Mouse (Mus musculus): ENCODE results near the gene Gm10799.
"Not testable (repeated sequence)": the region's sequence is repeated elsewhere in the genome, so short reads cannot be mapped to it uniquely, and the experiment has no call there.

Gene Gm10799

DNA sequence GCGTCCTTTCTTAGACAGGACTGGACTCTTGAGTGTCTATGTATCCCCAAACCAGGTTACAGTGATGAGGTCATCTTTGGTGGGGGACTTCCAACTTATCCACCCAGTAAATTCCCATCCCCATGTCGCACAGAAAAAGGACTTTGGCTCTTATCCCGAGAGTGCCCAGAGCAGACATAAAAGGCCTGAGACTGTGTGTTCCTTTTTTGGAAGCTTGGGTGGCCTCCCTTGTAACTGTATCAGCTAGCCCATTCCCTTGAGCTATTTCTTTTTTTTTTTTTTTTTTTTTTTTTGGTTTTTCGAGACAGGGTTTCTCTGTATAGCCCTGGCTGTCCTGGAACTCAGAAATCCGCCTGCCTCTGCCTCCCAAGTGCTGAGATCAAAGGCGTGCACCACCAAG, 2.8 kb downstream of the Gm10799 start, which contains the start of gene Gm10912:
Gm10912 (plus strand) TSS at position 301 of the 400 bp plus-strand sequence.
- not testable (repeated sequence) for DNase-seq (ENCODE audit: low read depth, low spot score)

DNA sequence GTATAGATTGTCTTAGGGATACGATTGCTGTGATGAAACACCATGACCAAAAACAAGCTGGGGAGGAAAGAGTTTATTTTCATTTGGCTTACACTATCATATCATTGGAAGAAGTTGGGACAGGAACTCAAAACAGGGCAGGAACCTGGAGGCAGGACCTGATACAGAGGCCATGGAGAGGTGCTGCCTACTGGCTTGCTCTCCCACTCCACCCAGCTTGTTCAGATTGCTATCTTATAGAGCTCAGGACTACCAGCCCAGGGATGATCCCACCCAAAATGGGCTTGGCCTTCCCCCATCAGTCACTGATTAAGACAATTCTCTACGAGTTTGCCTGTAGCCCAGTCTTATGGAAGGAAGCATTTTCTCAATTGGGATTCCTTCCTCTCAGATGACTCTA, 4.2 kb downstream of the Gm10799 start:
- no peak for DNase-seq (ENCODE audit: low read depth, low spot score)

DNA sequence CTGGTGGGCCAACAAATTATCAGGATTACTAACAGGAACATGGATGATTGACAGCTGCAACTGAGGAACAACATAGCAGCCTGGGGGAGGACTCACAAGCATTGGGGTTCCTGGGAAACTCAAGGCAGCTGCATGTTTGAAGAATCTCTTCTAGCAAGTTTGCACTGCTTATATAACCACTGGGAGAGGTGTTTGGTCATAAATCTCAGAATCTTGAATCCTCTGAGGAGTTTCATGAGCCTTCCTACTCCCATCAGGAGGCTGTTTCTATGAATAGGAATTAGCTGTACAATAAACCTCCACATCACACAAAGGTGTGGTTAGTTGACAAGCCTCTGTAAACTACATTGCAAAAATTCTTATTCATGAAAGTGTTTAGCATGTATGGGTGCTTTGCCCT, 5.7 kb downstream of the Gm10799 start:
- DNase-seq (ENCODE audit: low read depth, low spot score) = no peak

DNA sequence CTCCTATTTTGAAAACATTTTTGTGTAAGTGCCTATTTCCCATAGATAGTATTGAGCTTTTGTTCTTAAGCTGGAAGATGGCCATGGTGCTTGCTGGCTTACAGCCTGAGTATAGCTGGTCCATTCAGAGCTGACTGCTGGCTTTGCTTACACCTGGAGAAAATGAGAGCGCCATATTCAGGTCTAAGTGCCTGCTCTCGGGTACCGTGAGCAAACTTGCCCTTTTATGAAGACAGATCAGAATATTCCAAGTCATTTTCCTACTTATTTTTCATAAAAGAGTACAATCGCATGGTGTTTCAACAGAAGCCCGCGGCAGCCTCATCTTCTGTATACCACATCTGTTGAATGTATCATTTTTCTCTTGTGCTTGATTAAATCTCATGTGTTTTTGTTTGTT, 7.4 kb downstream of the Gm10799 start:
- DNase-seq (ENCODE audit: low read depth, low spot score) = no peak

DNA sequence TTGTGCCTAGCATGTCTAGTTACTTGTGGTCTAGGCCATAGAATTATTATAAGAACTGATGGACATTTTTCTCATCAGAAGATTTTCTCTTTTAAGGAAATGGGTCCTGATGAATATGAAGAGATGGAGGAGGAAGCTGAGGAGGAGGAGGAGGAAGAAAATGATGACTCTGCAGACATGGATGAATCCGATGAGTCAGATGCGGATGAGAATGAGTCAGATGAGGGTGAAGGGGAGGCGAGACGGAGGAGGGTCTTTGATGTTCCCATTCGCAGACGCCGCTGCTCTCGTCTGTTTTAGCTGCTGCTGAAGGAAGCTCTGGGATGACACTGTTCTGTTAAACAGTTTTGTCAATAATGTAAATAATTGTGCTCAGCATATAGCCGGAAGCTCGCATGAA, 8.6 kb downstream of the Gm10799 start:
- no peak for DNase-seq (ENCODE audit: low read depth, low spot score)

DNA sequence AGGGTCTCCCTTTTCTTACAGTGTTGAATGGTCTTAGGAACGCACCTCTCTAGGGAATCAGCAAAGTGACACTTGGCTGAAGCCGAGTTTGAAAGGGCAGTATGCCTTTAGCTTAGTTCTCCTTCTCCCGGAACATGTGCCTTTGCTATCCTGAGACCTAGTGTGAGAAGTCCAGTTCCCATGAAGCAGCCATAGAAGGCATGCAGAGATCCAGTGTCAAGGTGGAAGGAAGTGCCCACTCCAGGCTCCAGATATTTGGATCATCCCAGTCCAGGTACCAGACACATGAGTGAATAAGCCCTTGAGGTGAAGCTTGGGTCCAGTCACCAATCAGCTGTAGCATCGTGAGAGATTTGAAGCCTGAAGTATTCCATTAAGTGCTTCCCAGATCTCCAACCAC, 9.4 kb downstream of the Gm10799 start:
- DNase-seq (ENCODE audit: low read depth, low spot score) = no peak

DNA sequence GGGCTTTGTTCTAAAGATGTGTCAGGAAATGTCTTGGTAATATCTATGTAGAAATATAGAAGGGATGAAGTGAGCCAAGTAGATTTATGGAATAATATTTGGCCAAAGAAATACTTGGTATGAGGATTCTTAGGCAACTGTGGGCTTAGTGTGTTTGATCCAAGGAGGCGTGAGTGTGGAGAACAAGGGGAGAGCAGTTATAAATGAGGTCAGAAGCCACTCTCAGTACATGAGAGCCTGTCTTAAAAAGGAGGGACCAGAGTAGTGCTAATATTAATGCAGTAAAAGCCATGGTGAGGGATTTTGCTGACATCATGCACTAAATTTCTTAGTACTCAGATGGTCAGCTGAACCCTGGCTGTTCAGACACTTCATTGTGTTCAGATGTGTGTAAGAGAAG, 10.0 kb downstream of the Gm10799 start:
- no peak for DNase-seq (ENCODE audit: low read depth, low spot score)

DNA sequence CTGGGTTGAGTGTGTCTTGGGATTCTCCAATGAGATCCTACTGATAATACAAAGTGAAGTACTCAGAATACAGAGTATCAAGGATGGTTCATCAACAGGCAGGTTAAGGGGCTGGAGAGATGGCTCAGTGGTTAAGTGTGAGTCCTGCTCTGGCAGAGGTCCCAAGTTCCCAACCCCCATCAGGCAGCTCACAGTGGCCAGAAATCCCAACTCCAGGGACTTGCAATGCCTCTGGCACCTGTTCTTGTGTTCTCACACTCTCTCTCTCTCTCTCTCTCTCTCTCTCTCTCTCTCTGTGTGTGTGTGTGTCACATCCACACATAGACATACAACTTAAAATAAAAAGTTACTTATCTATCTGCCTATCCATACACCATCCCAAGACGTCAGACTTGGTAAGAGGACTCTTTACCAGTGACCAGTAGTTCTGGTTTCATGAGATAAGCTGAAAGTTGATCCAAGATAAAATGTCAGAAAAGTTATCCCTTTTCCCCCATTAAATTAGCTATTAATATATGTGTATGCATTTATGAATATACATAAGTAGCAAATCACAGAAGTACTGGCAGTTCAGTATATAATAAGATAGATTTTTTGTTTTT, 23.8 kb downstream of the Gm10799 start:
- DNase-seq (ENCODE audit: low read depth, low spot score) = no peak

DNA sequence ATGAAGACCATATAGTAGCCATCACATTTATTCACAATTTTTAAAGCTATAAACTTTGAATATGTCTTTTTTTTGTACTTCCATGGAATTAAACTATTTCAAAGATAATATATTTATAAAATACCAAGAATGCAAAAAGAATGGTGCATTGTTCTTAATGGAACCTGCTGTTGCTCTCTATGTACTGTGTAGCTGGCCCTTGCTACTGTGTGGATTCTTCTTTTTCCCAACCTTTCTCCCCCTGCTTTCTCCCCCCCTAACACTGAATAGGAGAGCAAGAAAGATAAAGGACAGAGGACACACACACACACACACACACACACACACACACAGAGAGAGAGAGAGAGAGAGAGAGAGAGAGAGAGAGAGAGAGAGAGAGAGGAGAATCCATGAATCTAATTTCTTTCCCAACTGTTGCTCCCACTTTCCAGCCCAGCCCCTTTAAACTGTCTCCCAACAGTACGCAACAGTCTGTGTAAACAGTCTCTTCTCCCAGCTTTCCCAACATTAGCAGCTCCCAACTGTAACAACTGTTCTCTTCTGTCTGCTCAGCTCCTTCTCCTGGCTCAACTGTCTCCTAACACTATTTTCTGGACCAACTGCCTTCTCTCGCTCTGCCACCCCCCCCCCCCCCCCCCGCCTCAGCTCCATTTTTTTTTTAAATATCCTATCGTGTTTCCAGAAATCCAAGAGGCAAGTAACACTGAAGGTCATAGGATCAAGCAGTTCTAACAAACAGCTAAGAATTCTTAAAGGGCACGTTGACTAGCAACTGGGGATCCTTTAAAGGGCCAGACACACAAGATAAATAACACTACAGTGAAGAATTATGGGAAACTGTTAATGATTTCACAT, 24.5 kb downstream of the Gm10799 start:
- no peak for DNase-seq (ENCODE audit: low read depth, low spot score)

DNA sequence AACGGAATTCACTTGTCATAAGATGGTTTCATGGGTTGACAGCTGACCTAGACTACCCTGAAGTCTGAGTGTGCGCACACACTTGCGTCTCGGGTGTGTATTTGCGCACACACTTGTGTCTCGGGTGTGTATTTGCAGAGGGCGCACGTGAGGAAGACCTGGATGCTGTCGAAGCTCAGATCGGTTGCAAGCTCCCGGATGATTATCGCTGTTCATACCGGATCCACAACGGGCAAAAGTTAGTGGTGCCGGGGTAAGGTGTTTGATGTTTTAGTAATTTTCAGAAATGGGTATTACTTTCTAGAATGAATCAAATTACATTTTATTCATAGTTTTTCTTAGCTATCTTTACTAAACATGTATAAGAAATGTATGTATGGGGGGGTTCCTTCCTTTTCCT, 25.6 kb downstream of the Gm10799 start:
- no peak for DNase-seq (ENCODE audit: low read depth, low spot score)

DNA sequence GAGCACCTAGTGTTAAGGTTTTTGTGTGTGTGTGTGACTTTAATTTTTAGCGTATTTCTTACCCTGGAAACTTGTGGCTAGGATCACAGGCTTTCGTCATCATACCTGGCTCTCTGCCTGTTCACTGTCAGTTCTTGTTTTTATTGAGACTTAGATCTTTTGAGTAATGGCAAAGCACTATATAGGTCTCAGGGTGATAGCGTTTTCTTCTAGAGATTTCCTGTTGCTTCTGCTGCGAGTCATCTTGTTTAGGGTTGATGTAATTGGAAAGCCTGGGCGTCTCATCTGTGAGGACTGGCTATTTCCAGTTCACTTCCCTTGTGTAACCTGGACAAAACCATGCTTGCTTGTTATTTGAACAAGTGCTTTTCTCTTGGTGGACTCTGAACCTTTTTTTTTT, 26.7 kb downstream of the Gm10799 start:
- DNase-seq (ENCODE audit: low read depth, low spot score) = no peak

DNA sequence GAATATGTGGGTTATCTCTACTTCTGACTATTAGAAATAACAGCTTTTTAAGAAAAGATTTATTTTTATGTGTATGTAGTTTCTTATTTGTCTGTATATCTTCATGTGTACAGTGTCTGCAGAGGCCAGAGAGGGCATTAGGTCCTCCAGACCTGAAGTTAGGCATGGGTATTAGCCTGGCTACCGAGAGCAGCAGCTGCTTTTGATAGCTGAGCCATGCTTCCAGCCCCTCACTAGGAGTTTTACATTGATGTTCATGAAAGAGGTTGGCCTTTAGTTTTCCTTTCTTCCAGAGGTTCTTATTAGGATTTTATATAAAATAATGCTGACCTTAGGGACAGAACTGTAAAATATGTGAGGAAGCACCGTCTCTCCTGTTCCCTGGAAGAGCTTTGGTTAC, 30.1 kb downstream of the Gm10799 start:
- no peak for DNase-seq (ENCODE audit: low read depth, low spot score)

DNA sequence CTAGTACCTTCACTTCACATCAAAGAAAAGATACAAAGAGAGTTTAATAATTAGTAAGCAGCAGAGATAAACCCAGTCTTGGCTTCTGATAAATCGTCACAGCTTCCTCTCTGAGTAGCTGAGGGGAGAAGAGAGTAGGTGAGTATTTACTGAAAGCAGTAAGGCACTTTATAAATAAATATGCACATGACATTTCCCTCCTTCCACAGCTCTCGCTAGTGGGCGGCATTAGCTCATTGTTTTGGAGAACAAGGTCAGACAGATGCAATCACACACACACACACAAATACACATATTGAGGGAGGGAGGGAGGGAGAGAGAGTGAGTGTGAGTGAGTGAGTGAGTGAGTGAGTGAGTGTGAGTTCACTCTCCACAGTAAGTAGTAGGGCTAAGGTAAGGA, 32.0 kb downstream of the Gm10799 start:
- DNase-seq (ENCODE audit: low read depth, low spot score) = no peak

DNA sequence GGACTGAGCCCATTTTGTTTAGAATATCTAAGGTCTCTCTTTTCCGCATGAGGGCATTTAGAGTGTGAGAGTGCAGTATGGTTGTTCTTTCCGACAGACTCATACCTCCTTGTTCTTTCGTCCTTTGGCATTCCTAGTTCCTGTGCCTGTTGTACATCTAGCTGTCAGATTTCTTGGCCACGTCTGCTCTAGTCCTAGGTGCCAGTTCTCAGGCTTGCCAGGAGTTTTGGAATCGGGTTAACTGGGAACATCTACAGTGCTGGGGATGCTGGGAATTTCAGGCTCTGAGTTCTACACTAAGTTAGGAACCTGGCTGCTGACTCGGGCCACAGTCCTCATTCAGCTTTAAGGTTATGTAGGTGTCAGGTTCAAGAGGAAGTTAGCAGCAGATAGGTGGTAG, 32.8 kb downstream of the Gm10799 start:
- DNase-seq (ENCODE audit: low read depth, low spot score) = no peak

DNA sequence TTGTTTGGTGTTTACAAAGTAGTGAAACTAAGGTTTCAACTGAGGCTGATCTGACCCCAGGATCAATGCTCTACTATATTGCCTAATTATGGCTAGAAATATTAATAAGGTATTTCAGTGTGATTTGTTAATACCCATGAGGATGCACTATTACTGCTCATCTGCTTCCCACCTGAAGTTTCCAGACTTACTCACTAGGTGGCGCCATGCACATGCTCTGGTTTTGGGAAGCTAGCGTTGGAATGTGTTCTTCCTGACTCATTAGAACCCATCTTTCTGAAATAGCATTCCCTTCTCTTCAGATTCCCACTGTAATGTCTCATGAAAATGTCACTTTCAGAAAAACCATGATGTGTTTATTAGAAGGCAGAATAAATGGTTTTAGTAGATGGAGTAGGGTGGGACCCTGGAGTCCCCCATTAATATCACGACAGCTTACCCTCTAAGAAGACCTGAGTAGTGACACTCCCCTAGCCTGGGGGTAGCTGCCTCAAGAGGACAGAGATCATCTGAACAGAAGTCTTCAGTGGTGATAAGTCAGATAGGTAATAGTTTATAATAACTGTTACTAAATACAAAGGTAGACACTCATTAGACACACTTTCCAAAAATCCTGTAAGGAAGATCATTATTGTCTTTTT, 33.4 kb downstream of the Gm10799 start:
- peak; percentile 79 for DNase-seq (ENCODE audit: low read depth, low spot score)

DNA sequence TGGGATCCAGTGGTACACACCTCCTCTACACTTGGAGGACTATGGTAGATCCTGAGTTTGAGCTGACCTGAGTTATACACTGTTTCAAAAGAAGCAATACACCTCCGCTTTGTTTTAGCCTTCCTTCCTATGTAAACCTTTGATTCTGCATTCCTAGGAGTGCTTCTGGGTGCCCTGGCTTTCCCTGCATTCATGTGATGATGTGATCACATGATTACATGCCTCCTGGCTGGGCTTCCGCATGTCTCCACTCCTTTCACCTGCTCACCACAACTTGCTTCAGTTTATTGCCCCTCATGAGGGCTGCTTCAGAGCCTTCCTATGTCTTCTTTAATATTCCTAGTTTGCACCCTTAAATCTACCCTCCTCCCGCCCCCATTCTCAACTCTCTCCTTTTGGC, 36.3 kb downstream of the Gm10799 start:
- no peak for DNase-seq (ENCODE audit: low read depth, low spot score)

DNA sequence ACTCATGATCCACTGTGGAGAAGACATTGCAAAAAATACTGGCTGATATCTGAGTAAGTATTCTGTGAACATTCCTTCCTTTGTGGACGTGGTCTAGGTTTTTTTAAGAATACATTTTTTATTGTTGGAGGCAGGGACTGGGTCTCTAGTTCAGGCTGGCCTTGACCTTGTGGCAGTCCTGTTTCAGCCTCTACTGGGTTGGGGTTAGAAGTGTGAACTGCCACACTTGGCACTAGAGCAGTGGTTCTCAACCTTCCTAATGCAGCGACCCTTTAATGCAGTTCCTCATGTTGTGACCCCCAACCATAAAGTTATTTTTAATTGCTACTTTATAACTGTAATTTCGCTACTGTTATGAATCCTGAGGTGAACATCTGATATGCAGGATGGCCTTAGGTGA, 38.0 kb downstream of the Gm10799 start:
- DNase-seq (ENCODE audit: low read depth, low spot score) = no peak

DNA sequence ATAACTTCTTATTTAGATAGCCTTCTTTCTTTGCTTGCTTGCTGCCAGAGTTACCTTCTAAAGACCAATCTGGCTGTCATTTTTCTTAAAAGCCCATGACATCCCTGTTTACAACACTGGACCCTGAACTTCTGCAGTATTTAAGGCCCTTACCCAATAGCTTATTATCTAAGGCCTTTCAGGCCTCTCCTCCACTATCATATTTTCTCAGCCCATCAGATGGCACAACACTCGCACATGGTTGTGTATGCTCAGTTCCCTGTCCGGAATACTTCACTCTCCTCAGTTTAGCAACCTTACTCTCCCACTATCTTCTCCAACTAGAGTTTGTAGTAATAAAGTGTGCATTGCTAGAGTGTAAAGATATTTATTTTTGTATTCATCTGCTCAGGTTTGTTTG, 39.3 kb downstream of the Gm10799 start:
- peak; percentile 27 for DNase-seq (ENCODE audit: low read depth, low spot score)

DNA sequence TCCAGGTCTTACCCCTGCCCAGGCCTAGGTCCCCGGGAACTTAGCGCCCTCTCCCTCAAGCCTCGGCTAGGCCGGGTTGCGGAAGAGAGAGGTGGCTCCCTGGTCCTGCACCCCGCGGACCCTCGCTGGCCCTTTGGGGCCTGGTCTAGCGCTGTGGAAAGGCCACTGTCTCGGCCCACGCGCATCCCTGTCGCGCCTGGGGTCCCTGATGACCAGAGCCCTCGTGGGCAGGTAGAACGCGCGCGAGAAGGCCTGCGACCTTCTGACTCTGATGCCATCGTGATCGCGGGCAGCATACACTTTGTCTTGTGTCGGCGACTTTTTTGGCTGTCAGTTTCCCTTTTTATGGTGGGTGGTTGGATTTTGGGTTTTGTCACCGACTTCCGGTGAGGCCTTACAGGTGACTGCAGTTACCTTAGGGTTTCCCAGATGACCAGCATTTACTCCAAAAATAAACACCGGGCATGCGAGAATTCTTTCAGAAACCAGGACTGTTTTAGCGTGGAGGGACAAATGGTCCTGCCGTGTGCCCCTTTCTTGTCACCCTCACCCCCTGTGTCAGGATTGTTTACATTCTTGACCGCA, 40.1 kb downstream of the Gm10799 start, which contains the start of gene 4931422A03Rik:
4931422A03Rik (minus strand) TSS at position 223 of the 585 bp plus-strand sequence.
- peak; percentile 34 for DNase-seq (ENCODE audit: low read depth, low spot score)

DNA sequence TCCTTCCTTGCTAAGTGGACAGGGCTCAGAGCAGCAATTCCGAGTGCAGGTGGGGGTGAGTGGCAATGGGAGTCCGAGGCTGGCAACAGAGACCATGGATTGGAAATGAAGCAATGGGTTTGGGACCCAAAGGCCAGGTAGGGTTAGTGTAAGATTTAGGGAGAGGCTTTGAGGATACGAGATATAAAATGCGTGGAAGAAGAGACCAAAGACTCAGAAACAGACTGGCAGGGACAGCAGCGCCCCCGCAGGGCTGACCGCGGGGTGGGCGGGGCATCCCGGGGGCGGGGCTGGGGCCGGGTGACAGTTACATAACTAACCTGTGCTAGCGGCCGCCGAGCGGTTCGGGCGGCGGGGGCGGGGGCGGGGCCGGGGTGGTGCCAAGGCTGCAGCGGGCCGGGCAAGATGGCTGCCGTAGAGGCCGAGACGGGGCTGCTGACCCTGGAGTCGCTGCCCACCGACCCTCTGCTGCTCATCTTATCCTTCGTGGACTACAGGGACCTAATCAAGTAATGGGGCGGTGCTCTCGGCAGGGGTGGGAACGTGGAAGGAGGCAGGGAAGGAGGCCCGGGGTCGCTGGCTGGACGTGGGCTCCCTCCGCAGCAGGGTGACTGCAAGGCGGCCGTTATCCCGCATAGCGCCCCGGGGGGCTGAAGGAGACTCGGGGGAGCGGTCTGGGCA, 40.8 kb downstream of the Gm10799 start, which contains the start of gene Fbxo3:
Fbxo3 (plus strand) TSS at position 264 of the 681 bp plus-strand sequence.
- DNase-seq (ENCODE audit: low read depth, low spot score) = peak; percentile 78

DNA sequence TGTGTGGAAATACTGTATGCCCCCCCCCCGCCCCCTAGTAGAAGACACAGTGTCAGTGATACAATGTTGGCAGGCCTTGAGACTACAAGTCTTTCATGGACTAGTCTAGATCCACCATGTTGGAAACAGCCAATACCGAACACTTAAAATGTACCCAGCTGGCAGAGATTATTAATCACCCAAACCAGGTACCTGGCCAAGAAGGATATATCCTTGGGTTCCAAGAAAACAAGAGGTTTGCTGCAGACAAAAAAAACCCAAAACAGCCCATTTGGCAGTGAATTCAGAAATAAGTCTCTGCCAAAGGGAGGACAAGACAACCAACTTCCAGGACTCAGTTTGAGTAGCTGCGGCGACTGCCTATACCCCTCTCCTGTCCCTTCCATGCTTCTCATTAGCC, 43.7 kb downstream of the Gm10799 start:
- DNase-seq (ENCODE audit: low read depth, low spot score) = no peak

DNA sequence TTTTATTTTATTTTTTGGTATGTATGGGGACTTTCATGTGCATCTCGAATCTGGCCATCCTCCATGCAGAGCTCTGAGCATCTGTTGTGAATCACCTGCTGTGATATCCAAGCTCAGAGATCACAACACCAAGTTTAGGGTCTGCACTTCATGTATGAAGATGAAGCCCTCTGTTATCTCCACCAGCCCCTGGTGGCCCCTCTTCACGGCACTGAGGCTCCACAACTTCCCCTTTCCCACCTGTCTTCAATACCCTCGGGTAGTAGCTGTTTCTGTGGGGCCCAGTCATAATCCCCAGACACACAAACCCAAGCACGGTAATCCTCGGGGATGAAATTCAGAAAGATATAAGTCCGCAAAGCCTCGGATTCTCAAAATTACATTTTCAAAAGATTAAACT, 45.3 kb downstream of the Gm10799 start:
- DNase-seq (ENCODE audit: low read depth, low spot score) = no peak

All from c-Kit-negative CD71-positive TER-119-positive erythroid progenitor cells, embryonic 14.5 days (primary cell).